Mouse (Mus musculus) embryo, embryonic 10.5 days (tissue): ENCODE results near the gene Lin37.

ENCODE experiments used
- DNase-seq: peaks from one replicate; pipeline ENCODE4 v3.0.0-alpha.2; 2015; ENCODE audit warnings: low spot score

Lin37 gene

DNA sequence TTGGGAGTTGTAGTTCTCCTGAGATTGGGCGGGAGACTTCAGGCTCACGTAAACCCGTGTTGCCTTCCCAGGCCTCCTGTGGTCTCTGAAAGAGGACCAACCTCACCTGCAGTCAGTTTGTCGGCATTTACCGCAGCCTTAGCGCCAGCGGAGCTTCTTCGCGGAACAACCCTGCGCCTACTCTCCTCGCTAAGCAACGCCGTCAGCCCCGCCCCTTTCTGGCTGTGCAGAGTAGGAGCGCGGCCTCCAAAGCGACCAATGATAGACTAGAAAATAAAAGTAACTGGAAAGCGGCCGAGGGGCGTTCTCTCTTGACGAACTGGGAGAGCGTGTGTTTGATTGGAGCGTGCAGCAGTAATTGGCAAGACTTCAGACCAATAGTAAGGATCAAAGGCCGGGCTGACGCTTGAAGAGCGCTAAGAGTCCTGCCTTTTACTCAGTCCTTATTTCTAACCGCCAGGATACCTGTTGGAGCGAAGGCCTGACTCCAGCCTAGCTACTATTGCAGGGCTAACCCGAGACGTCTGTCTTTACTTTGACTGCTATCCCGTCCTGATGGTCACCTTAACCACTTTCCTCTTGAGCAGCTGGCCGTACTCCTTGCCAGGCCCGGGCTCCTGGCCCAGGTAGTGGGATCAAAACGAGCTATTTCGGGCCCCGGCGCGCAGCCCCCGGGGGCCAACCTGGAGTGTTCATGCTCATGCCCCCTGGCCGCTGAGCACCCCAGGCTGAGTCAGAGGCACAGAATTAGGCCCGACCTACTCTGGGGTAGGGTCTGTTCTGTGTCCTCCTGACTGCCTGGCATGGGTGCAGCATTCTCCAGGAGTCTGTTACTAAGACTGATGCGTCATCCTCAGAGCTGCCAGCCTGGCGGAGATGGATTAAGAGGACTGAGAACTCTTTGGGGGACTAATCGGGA is 7.3 kb downstream of the Lin37 start, which contains the start of the genes Hspb6 and Proser3:
Hspb6 (plus strand) TSS at position 77 of the 919 bp plus-strand sequence.
Proser3 (minus strand) TSS at position 198 of the 919 bp plus-strand sequence.
- DNase-seq, result peak; percentile 99

DNA sequence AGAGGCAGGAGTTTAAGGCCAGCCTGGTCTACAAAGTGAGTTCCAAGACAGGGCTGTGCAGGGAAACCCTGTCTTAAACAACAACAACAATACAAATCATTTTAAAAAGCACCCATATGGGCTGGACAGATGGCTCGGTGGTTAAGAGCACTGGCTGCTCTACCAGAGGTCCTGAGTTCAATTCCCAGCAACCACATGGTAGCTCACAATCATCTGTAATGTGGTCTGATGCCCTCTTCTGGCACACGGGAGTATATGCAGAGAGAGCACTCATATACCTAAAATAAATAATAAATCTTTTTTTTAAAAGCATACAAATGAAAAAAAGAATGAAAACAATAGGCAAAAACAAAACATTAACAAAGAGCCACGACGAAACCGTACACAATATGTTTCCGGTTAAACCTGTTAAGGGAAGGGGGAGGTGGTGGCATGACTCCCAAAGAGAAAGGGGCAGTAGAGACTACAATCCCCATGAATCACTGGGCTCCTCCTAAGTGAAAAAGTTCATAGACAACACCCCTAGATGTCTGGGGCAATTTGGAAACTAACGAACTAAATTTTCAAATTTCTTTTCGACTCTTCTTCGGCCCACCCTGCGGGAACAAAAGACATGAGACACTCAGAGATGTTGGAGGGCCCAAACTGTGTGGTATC is 8.1 kb downstream of the Lin37 start:
- DNase-seq, result peak; percentile 90

DNA sequence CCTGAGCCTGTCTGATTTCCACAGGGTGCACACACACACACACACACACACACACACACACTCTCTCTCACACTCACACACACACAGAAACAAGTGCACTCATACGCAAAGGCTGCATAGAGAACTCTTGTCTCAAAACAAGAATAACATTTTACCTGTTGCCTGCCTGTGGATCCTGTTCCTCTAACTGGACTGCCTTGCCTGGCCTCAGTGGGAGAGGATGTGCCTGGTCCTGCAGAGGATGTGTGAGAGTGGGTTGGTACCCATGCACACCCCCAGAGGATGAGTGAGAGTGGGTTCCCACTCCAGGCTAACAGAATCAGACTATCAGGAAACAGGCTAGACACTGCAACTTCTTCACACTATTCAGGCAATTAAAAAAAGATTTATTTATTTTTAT is 9.0 kb downstream of the Lin37 start:
- no peak for DNase-seq

DNA sequence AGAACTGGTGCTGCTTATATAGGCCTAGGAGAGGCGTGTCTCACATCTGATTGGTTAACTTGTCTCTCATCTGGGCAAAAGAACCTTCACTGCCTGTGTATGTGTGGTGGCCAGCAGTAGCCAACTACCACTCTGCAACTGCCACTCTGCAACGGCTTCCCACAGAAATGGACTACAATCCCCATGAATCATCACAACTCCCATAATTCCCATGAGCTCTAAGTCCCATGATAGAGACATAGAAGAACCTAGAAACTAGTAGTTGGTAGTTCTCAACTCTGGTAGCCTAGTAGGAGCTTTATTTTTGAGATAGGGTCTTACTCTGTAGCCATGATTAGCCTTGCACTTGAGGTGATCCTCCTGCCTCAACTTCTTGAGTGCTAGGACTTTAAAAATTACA is 9.8 kb downstream of the Lin37 start:
- DNase-seq, result no peak

DNA sequence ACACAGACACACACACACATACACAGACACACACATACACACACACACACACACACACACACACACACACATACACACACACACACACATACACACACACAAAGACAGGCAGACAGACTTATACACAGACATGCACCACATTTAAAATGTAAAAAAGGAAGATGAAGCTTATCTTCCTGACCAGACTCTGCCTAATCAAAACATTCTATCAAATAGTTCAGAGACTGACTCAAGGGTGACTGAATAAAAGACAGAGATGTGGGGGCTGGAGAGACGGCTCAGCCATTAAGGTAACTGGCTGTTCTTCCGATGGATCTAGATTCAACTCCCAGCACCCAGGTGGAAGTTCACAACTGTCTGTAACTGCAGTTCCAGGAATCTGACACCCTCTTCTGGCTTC is 15.3 kb downstream of the Lin37 start:
- no peak for DNase-seq

DNA sequence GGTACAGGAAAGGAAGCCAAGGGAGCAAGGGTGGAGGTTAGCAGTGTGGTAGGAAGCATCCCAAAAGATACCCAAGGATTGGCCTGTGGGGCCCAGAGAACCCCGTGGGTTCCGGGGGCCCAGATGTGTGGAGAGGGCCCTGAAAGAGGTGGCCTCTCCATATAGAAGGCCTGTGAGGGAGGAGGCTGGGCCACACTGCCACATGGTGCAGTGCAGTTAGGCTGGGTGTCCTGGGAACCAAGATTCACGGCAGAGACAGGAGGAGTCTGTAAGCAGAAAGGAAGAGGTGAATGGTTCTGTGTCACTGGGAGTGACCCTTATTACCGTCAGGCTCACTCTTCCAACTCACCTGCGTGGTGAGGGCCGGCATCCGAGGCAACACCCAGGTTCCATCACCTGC is 19.1 kb downstream of the Lin37 start:
- DNase-seq, result no peak

DNA sequence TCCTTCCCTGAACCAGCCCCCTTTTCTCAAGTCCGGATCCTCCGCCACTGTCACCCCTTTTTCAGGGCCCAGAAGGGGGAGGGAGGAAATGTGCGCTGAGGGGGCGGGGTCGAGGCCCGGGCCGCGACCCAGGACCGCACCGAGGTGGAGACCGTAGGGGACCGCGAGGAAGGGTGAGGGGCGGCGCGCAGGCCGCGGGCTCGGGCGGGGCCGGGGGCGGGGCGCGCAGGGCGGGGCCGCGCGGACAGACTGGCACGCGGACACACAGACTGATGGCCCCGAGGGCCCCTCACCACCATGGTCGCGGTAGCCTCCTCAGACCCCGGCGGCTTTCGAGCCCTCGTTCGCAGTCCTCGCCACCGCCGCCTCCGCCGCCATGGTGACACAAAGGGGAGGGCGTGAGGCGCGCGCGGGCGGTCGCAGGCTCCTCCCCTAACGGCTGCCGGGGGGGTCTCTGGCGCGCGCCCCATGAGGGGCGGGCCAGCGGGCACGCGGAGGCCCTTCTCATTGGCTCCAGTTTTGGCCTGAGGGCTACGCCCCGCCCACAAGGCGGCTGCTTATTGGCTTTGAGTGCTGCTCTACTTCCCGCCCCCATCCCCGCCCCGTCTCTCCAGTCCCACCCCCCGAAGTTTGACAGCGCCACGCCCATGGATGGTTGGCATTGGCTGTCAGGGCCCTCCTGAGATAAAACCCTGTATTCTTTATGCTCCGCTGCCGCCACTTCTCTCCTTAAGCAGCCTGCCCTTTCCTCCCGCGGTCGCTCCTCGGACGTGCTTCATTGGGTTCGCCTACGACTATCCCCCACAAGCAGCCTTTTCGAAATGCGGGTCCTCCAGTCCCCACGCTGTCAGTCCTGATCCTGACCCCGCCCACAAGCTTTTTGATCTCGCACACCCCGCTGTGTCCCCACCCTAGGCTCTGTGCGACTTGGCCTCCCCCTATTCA is 24.7 kb downstream of the Lin37 start, which contains the start of gene Arhgap33:
Arhgap33 (minus strand) TSS at position 428 of the 945 bp plus-strand sequence.
- peak; percentile 99 for DNase-seq

DNA sequence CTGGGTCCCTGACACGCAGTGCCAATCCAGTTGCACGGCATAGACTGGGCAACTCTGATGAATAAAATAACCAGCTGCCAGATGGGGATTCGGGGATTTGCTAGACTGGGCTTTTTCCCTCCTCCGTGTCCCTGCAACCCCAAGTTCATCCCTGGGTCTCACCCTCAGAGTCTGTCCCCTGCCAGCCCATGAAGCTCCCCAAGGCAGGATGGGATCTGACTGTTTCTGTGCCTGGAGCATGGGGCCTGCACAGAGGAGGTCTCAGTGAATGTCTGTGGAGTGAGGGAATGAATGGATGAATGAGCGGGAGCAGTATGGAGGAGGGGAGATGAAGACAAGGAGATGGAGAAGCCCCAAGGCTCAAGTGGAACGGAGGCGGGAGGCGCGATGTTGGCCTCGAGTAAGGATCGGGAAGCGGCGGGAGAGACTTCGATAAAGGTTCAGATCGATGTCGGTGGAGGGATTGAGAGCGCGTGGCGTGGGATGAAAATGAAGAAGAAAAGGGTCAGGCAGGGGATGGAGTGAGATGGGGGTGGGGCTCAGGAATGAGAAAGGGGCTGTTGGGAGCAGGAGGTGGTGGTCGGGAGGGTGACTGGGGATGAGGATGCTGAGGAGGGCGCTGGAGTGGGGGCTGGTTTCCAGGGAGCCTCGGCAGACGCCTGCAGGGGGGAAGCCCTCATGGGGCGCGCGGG is 25.6 kb downstream of the Lin37 start:
- peak; percentile 55 for DNase-seq

DNA sequence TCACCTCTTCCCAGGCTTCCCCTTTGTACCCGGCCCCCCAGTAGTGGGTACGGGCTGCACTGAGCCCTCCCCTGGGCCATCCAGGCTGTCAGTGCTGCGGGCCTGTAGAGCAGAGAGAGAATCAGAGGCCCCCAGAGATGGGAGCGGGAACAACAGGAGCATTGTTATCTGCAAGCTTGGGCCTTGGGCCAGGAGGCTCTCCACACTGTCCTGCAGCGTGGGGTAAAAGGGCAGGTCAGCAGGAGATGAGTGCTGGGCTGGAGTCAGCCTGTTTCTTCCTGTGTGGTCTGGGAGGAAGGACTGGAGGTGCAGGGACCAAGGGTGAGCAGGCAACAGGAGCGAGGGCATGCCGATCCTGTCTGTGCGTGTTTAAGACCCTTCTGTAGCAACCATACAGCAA is 26.7 kb downstream of the Lin37 start:
- DNase-seq, result peak; percentile 62

DNA sequence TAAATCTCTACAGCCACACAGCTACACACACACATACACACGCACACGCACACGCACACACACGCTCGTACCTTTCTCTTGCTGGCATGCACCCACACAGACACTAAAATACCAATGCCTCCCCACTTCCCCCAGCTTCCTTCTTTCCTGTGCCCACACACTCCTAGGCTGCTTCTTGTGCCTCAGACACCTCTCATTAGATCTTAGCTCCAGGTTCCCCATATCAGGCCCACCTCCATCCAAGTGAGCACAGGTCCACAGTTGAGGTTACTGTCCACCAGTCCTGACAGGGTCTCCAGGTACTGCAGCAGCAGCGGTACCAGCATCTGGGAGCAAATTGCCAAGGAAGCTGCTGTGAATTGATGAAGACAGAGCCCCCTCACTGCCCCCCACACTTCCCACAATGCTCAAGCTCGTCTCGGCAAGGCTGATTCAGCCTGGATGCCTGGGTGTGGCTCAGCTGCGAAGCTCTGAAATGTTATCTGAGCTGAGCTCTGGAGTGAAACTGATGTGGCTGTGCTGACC is 28.3 kb downstream of the Lin37 start:
- DNase-seq, result no peak

DNA sequence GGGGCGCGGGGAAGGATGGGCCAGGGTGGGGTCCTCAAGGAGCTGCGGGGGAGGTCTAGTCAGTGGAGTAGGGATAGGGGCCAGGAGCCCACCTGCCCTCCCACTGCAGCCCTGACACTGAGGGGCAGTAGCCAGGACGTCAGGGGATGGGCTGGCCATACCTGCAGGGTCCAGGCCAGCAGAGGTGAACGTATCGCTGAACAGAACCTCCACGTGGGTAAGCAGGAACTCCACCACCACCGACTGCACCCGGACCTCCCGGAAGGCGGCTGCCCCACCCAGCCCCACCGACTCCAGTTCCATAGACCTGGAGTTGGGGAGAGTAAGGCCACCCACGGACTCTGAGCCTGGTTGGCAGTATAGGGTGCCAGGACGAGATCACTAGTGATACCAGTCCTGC is 32.7 kb downstream of the Lin37 start:
- DNase-seq, result no peak

DNA sequence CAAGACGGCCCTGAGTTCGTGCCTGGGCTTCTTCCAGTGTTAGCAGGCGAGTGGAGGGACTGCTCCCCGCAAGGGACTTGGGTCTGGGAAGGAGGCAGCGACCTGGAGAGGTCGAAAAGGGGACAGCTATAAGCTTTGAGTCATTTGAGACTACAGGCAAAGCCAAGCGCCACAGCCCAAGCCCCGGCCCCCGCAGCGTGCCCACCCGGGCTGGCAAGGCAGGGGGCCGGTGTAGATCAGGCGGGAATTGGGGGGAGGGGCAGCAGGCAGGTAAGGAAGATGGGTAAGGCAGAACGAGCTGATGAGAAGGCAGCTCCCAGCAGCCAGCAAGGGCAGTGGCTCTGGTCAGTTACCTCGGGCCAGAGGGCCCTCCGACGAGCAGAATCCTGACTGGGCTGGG is 33.2 kb downstream of the Lin37 start:
- DNase-seq, result no peak

DNA sequence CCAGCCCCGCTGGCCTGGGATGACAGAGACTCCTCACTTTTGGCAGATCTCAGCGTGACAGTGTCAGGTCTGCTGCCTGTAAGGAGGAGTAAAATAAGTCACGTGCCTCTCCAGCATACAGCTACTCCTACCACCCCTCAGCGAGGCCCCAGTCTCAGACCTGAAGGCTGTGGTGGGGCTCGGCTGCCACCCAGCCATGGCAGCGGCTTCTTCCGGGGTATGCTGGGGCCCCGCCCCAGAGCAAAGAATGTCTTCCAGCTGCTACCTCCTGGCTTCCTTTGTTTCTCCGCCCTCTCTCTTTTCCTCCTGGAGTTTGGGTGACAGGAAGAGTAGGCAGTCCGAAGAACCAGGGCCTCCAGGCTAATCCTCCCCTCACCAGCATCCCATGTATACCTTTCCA is 33.7 kb downstream of the Lin37 start:
- DNase-seq, result no peak

DNA sequence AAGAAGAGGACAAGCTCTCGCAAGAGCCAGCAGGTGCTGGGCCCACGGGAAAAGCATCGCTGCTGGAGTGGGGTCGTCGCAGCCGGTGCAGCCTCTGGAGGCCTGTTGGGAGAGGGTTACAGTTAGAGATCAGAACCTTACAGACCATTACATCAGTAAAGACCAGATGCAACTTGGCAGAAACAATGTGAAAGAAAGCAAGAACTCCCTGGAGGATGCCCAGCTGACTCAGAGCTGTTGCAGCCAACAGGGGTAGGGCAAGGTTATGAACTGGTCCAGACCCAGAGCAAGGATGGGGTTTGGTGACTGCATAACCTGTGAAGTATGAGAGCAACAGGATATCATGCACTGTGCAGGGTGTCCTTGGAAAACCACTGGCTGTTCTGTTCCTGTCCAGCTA is 35.2 kb downstream of the Lin37 start:
- no peak for DNase-seq

DNA sequence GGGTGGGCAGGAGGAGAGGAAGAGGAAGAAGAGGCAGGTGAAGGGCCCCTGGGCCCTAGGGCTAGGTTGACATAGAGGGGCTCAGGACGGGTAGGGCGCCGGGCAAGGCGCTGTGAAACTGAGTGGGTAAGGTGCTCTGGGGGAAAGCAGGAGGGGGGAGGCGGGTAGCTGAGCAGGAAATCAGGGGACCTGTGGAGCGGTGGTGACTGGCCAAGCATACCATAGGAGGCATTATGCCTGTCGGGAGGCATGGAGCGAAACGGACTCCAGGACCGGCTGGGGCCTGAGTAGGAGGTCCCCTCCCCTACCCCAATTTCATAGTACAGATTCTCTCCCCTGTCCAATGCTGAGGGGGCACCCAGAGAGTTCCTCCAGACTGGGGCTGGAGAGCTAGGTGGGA is 36.8 kb downstream of the Lin37 start:
- DNase-seq, result no peak

DNA sequence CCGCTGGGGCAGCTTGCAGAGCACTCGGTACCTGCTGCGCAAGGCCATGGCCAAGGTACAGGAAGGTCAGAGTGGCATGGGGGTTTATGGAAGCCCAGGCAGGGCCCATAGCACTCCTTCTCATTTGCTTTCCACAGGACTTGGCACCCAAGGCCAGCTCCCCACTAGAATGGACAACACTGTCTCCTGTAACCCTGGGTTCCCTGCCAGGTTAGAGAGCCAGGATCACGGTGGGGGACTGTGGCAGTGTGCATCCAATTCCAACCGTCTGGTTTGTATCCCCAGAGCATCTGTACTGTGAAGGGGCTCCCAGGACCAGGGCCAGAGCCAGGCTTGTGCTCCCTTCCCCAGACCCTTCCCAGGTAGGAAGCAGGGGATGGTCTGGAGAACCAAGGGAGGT is 38.8 kb downstream of the Lin37 start:
- no peak for DNase-seq

DNA sequence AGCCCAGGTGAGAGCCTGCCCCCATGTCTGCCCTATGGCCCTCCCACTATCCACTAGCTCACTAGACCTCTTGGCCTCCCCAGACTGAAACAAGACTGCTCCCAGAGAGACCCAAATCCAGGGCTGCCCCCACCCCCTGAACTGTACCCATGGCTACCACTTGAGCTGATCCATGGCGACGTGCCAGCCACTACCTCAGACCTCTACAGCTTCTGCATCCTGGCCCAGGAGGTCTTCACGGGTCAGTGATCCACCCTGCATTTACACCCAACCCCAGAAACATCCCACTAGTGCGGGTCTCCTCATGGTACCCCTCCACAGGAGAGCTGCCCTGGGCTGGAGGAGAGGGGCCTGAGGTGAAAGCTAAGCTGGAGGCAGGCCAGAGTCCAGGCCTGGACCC is 39.2 kb downstream of the Lin37 start:
- no peak for DNase-seq

DNA sequence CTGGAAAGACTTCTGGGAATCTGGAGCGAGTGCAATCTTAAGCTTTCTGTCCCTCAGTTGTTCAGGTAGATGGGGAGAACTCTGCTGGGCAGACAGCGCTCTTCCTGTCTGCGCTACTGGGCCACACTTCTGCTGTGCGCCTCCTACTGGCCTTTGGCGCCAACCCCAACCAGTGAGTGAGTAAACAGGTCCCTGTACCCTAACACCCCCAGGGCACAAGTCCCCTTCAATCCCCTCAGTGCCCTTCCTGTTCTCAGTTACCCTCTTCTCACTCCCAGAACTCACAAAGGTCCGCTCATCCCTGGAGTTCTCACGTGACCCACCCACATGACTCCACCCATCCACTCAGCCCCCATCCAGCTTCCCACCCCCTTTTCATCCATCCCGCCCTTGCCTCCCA is 41.3 kb downstream of the Lin37 start:
- DNase-seq, result no peak

DNA sequence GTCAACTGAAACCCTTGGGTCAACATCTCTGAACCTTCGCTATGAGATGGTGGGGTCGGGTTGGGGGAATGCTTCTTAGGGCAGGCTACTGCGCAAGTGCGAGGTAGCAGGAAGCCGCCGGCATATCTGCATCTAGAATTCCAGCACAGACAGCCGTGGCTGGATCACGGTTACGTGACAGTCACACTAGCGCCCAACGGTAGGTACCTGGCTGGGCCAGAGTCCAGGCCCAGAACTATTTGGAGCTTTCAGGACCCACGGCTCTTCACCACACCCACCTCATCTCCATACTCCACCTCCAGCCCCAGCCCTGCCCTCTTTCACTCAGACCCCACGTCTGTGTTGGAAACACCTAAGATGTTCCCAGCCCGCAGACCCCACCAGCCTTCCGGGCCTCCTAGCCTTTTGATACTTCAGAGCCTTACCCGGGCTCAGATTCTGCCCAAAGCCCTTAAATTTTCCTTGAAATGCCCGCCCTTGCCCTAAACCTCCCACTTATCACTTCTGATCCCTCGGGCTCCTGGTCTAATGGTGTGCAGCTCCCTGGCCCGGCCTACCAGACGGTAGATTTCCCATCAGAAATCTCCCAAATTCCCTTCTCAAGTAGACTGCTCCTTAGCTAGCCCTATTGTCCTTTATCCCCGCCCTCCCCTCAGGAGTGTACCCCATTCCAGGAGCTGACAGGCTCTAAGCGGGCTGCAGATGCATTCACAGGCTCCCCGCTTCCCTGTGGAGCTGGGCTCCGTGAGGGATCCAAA is 44.5 kb downstream of the Lin37 start:
- DNase-seq, result no peak

DNA sequence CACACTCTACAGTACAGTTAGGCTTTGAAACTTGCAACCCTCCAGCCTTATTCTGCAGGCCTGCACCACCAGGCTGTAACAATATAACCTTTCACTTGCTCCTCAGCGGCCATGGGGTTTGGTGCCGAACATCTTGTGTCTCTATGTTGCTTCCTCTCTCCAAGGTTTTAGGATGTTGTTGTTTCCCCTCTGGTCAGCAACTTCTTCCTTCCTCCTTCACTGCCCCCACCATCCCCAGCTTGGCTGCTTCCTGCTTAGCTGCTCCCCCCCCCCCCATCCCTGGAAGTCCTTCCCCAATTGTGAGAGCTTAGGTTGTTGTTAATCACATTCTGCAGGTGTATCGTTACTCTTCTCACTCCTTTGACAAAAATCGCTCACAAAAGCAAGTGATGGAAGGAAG is 51.6 kb downstream of the Lin37 start:
- no peak for DNase-seq
